Mouse (Mus musculus) myocyte (in vitro differentiated cells): ENCODE results near the gene Fam83f. TPM values are rescaled to one million over a fixed set of nuclear protein-coding genes. Genes with fewer than 3 reads are reported as not detected.

ENCODE experiments used
- H3K27me3 ChIP-seq: one replicate; pipeline ENCODE4 v1.6.1; 2011; ENCODE audit not compliant: control insufficient read depth, insufficient read depth, insufficient read length
- H3K36me3 ChIP-seq: one replicate; pipeline ENCODE4 v1.6.1; 2011; ENCODE audit not compliant: control insufficient read depth, insufficient read depth
- H3K4me2 ChIP-seq: one replicate; pipeline ENCODE4 v1.6.1; 2011; ENCODE audit warnings: low read depth, control low read depth
- H3K4me3 ChIP-seq: one replicate; pipeline ENCODE4 v1.5.1; 2011; ENCODE audit warnings: mild to moderate bottlenecking, control low read depth, moderate library complexity
- H3K79me2 ChIP-seq: one replicate; pipeline ENCODE4 v1.6.1; 2011; ENCODE audit not compliant: control insufficient read depth, insufficient read depth
- H3ac ChIP-seq: one replicate; pipeline ENCODE4 v1.6.1; 2011; ENCODE audit not compliant: control insufficient read depth, insufficient read length
- CEBPB ChIP-seq: IDR thresholded peaks from 2 replicates; pipeline ENCODE4 v1.6.1; 2011; ENCODE audit warnings: mild to moderate bottlenecking, moderate library complexity; ENCODE audit not compliant: poor library complexity, insufficient read depth, severe bottlenecking
- E2F4 ChIP-seq: IDR thresholded peaks from one replicate; pipeline ENCODE4 v1.6.1; 2011; ENCODE audit warnings: mild to moderate bottlenecking, control low read depth, moderate library complexity; ENCODE audit not compliant: insufficient read depth
- MAX ChIP-seq: IDR thresholded peaks from one replicate; pipeline ENCODE4 v1.6.1; 2011; ENCODE audit warnings: low read depth, mild to moderate bottlenecking, control low read depth
- MYOD1 ChIP-seq, 3 experiments: IDR thresholded peaks; one replicate each; pipeline ENCODE4 v1.6.1; 2011; ENCODE audit warnings: control low read depth in 2 of 3, low read depth in 2 of 3, mild to moderate bottlenecking in 2 of 3, moderate library complexity in 1 of 3; ENCODE audit not compliant: insufficient read length in 2 of 3, control insufficient read depth in 1 of 3
- MYOG ChIP-seq, 3 experiments: IDR thresholded peaks; one replicate each; pipeline ENCODE4 v1.6.1; 2011; ENCODE audit warnings: control low read depth in 2 of 3, low read depth in 2 of 3, mild to moderate bottlenecking in 2 of 3; ENCODE audit not compliant: insufficient read length in 2 of 3, control insufficient read depth in 1 of 3, insufficient read depth in 1 of 3
- POLR2A ChIP-seq: IDR thresholded peaks from one replicate; pipeline ENCODE4 v1.6.1; 2011; ENCODE audit warnings: low read depth, mild to moderate bottlenecking, control low read depth, moderate library complexity; ENCODE audit not compliant: insufficient read length
- POLR2AphosphoS2 ChIP-seq: IDR thresholded peaks from one replicate; pipeline ENCODE4 v1.6.1; 2011; ENCODE audit warnings: low read depth, control low read depth; ENCODE audit not compliant: insufficient read length
- REST ChIP-seq: IDR thresholded peaks from one replicate; pipeline ENCODE4 v1.6.1; 2011; ENCODE audit warnings: mild to moderate bottlenecking, control low read depth, moderate library complexity; ENCODE audit not compliant: insufficient read depth, insufficient read length
- SRF ChIP-seq: IDR thresholded peaks from one replicate; pipeline ENCODE4 v1.6.1; 2011; ENCODE audit warnings: low read depth; ENCODE audit not compliant: control insufficient read depth, insufficient read length
- TCF12 ChIP-seq: IDR thresholded peaks from one replicate; pipeline ENCODE4 v1.6.1; 2011; ENCODE audit warnings: mild to moderate bottlenecking, control low read depth; ENCODE audit not compliant: poor library complexity, insufficient read depth, severe bottlenecking
- TCF3 ChIP-seq: IDR thresholded peaks from one replicate; pipeline ENCODE4 v1.6.1; 2011; ENCODE audit warnings: low read depth, control low read depth; ENCODE audit not compliant: insufficient read length
- USF1 ChIP-seq: IDR thresholded peaks from one replicate; pipeline ENCODE4 v1.6.1; 2011; ENCODE audit warnings: low read depth, mild to moderate bottlenecking, control low read depth, moderate library complexity
- polyA plus RNA-seq: library from polyadenylated mRNA; unstranded; fragments of >200 nt; fragmentation: generic; extraction: Trizol; gene quantifications from one replicate; pipeline ENCODE4 v1.2.1, GENCODE M21; 2012; ENCODE audit warnings: missing spikeins

The Fam83f gene
- polyA plus RNA-seq, 1 experiment, result not detected

DNA sequence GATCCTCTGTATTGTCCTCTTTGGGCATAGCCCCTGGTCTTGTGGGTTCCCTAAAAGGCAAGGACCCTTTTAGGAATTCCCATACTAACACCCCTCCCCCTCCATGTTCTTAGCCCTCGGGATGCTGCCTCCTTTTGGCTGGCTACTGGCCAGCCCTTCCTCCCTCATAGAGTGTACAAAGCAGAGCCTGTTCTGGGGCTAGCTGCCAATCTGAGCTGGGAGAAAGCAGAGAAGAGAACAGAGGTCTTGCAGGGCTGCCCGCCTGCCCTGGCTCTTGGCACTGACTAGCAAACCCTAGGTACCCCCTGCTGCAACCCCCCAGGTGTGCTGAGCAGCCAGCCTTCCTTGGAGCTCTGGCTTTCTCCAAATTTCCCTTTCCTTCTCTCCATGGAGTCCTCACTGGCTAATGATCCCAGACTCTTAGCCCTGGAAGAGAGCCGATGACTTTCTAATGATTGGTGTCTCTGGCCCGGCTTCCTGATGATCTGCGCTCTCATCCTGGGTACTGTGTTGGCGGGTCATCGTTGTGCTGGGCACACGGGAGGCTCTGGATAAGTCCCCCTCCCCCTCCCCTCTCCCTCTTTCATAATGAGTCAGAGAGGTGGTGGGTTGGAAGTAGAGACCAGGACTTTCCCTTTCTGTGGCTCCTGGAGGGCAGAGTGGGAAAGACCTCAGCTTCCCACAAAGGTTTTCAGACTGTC lies 8.0 kb downstream of the Fam83f start:
- H3ac ChIP-seq, result no peak overlapping the region
- H3K4me2 ChIP-seq, result no peak overlapping the region
- TF ChIP-seq E2F4, result no peak
- TF ChIP-seq MAX, result no peak
- TF ChIP-seq POLR2AphosphoS2, result no peak
- no peak for TF ChIP-seq USF1
- no peak for TF ChIP-seq MYOG (IDR thresholded peaks at IDR 0.05; ENCODE audit: control insufficient read depth in 1 of 3, insufficient read depth in 1 of 3, insufficient read length in 2 of 3, low read depth in 2 of 3)
- TF ChIP-seq TCF12, result no peak
- TF ChIP-seq REST, result no peak
- TF ChIP-seq SRF, result no peak
- TF ChIP-seq MYOD1 (IDR thresholded peaks at IDR 0.05; ENCODE audit: control insufficient read depth in 1 of 3, insufficient read length in 2 of 3, low read depth in 2 of 3), result no peak
- TF ChIP-seq POLR2A, result no peak
- no peak for TF ChIP-seq TCF3
- TF ChIP-seq CEBPB, result no peak
- no peaks in the 10 kb centered on the region for H3K79me2 ChIP-seq
- H3K36me3 ChIP-seq, result no peaks in the 10 kb centered on the region
- no peak overlapping the region for H3K4me3 ChIP-seq
- H3K27me3 ChIP-seq, result no peaks in the 10 kb centered on the region

GRCm38 (mm10) chr15:80680347-80681030 lies 8.8 kb downstream of the Fam83f start:
- no peak overlapping the region for H3K4me3 ChIP-seq
- H3K79me2 ChIP-seq, result no peaks in the 10 kb centered on the region
- H3K27me3 ChIP-seq, result peaks cover 8% of the 10 kb centered on the region
- H3ac ChIP-seq, result no peak overlapping the region
- no peak overlapping the region for H3K4me2 ChIP-seq
- H3K36me3 ChIP-seq, result no peaks in the 10 kb centered on the region
- TF ChIP-seq POLR2A, result no peak
- no peak for TF ChIP-seq POLR2AphosphoS2
- TF ChIP-seq TCF3, result no peak
- TF ChIP-seq REST, result no peak
- TF ChIP-seq MYOG (IDR thresholded peaks at IDR 0.05; ENCODE audit: control insufficient read depth in 1 of 3, insufficient read depth in 1 of 3, insufficient read length in 2 of 3, low read depth in 2 of 3), result no peak
- no peak for TF ChIP-seq E2F4
- no peak for TF ChIP-seq MAX
- no peak for TF ChIP-seq TCF12
- no peak for TF ChIP-seq USF1
- TF ChIP-seq MYOD1 (IDR thresholded peaks at IDR 0.05; ENCODE audit: control insufficient read depth in 1 of 3, insufficient read length in 2 of 3, low read depth in 2 of 3), result no peak

DNA sequence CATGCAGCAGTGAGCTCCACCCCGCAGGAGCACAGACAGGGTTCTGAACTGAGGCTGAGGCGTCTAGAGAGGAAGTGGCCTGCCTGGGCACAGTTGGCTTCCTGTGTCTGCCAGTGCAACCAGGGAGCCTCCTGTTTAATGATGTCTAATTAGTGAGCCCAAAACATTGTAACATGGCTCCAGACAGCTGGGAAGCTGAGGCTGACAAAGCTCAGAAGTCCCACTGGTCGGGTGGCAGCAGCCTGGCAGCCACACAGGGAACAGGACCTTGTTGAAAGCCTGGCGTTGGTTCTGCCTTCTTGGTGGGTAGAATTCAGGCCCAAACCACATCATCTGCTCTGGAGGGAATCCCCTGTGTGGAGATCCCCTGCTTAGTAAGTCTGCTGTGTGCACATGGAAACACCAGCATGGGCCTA lies 9.8 kb downstream of the Fam83f start:
- Histone ChIP-seq H3ac (no peak overlapping the region), H3K27me3 (peaks cover 14% of the 10 kb centered on the region), H3K4me3 (no peak overlapping the region), H3K36me3 (no peaks in the 10 kb centered on the region), H3K4me2 (no peak overlapping the region), H3K79me2 (no peaks in the 10 kb centered on the region)
- TF ChIP-seq CEBPB (no peak), MYOG (IDR thresholded peaks at IDR 0.05; ENCODE audit: control insufficient read depth in 1 of 3, insufficient read depth in 1 of 3, insufficient read length in 2 of 3, low read depth in 2 of 3) (no peak), USF1 (no peak), POLR2AphosphoS2 (no peak), MAX (no peak), TCF3 (no peak), POLR2A (no peak), MYOD1 (IDR thresholded peaks at IDR 0.05; ENCODE audit: control insufficient read depth in 1 of 3, insufficient read length in 2 of 3, low read depth in 2 of 3) (no peak), E2F4 (no peak), TCF12 (no peak), SRF (no peak), REST (no peak)

DNA sequence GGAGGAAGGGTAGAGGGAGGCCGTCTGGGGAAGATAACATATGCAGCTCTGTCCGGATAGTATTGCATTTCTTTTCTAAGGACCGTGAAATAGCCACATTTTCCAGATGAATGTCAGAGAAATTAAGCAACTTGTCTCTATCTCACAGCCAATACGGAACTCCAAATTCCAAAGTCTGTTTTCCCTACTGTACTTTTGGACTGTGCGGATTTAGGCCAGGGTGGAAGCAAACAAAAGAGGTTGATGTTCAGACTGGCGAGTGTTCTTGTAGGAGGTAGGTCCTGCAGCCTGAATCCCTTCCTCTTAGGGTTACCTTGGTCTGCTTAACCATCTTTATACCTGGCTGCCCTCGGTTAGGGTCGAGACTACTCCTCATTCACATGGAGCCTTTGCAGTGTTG lies 10.7 kb downstream of the Fam83f start:
- Histone ChIP-seq H3K4me3 (no peak overlapping the region), H3ac (no peak overlapping the region), H3K4me2 (no peak overlapping the region), H3K36me3 (no peaks in the 10 kb centered on the region), H3K79me2 (no peaks in the 10 kb centered on the region), H3K27me3 (peaks cover 23% of the 10 kb centered on the region)
- TF ChIP-seq E2F4 (no peak), MYOD1 (IDR thresholded peaks at IDR 0.05; ENCODE audit: control insufficient read depth in 1 of 3, insufficient read length in 2 of 3, low read depth in 2 of 3) (no peak), POLR2AphosphoS2 (no peak), REST (no peak), CEBPB (no peak), SRF (no peak), TCF3 (no peak), MYOG (IDR thresholded peaks at IDR 0.05; ENCODE audit: control insufficient read depth in 1 of 3, insufficient read depth in 1 of 3, insufficient read length in 2 of 3, low read depth in 2 of 3) (no peak), POLR2A (no peak), MAX (no peak), USF1 (no peak), TCF12 (no peak)
